Mouse (Mus musculus): ENCODE measurements around the gene Hoxa4.

Hoxa4 gene

DNA sequence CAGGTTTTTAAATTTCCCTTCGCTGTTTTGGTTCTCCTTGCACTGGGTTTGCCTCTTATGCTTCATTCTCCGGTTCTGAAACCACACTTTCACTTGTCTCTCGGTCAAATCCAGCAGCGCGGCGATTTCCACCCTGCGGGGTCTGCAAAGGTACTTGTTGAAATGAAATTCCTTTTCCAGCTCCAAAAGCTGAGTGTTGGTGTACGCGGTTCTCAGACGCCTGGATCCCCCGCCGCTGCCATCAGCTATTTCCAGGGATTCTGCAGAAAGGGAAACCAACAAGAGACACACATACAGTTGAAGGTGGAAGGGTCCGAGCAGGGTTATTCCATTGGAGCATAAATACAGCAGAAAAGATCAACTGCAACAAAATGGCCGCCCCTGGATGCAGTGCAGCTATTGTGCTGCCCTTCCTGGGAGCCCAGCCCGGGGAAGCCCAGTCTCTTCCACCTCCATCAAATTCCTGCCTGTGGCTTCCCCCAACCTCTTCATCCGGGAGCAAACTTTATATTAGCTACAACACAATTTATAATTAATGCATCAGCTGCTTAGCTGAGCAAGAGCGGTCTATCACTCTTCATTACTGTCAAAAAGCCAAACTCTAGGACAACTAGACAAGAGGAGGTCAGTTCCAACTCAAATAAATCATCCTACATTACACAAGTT lies 28.1 kb downstream of the Hoxa4 start:
- no peak for DNase-seq

DNA sequence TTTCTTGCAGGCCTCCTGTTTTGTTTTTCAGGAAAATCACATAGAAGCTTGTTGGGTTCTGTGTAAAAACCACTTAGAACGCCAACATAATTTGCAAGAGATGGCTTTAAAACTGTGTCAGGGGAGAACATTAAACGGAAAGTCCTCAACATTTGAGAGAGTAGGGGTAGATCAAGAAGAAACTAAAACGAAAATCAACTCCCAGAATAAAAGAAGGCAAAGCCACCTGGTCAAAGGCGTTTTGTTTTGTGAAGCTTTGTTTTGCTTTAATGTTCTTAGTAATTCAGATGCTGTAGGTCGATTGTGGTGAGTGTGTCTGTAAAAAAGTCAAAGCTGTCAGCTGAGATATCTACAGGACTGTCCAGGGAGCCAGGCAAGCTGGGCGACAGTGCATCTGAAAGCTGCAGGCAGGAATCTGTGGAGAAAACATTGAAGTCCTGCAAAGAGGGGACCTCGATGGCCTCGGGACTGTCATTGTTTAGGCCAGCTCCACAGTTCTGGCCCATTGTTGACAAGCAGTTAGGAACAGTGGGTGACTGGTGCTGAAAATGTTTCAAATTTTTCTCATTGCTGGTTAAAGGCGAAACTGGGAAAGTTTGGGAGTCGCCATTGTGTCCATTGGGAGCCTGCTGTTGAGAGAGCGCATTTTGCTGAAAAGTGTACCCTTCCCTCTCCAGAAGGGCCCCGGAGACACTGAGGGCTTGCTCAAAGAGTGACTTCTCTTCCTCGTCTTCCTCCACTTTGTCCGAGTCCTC lies 28.8 kb downstream of the Hoxa4 start:
- DNase-seq: no peak

DNA sequence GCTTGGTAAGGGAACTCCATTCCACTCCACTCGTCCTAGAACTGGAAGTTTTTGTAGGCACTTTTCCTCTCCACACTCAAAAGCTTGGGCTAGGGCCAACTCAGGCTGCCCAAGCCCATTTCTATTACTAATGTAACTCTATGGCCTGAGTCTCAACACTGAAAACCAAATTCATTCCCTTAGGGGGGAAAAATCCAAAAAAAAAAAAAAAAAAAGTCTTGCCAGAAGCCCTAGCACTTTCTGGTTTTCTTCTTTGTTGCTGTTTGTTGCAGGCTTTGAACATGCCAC lies 29.5 kb downstream of the Hoxa4 start:
- no peak for DNase-seq

DNA sequence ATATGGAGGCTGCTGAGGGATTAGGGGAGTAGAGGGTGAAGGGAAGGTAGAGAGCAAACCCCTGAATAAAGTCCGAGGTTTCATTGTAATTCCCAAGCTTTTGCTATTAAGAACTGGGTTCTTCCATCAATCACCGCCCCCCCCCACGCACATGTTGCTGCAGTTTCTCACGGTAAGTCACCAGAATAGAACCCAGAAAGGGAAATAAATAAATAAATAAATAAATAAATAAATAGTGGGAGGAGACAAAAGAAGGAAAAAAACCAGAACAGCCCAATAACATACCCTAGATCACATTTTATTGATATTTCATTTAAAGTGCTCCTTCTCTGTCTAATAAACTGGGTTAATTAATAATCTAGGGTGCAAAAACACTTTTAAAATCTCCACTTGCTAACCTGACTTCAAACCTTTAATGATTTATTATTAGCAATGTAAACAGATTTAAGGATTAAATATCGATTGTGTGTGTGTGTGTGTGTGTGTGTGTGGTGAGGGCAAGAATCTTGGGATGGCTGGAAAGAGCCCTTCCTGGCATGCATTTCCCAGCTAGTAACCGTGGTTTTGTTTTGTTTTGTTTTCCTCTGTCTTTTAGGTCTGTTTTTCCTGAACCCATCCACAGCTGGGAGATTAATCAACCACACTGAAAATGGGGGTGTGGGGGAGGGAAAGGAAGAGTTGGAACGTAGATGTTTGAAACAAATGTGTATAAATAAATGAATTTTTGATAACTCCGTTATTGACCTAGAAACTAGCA lies 30.0 kb downstream of the Hoxa4 start:
- no peak for DNase-seq

DNA sequence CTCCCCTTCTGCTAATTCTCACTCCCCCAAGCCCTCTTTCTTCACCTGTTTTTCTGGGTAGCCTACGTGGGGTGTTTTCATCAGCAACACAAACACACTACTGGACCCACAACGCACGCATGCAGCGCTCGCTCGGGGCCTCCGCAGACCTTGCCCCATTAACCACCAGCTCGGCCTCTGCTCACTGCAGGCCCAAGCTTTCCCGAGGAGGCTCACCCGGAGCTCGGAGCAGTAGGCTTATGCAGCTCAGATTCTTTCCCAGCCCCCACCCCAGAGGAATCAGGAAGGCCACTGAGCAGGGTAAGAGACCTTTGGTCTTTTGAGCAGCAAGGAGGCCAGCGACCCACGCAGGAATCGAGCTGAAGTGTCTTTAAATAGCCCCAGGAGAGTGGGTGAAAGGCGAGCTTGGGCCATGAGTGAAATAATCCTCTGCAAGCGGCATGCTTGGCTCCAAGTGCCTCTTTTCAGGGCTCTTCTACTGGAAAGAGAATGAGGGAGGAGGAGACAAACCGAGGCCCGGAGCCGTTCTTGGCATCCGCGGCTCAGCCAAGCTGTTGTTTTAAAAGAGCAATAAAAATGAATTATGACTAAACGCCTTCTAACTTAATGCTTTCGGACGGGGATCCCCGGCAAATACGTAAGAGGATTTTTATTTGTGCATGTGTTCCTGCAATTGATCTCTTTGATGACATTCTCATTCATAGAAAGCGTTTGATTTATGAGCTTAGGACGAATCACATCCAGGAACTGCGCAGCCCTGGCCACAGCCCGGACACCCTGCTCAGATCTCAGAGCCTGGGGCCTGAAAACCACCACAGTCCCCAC lies 30.8 kb downstream of the Hoxa4 start:
- no peak for DNase-seq

DNA sequence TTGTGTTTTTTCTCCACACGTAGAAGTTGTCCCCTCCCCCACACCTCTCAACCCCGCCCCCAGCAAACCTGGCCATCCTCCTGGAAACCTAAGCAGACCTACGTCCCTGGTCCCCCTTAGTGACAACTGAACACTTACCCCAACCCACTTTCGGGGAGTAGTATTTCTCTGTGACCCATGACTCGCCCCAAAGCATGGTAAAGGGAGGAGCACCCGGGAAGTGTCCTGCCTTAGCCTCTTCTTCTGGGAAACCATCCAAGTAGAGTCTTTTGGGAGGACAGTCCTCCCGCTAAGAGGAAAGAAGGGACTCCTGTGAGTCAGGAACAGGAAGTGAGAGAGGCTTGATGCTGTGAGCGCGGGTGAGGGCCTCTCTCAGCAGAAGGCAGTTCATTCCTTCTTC lies 31.6 kb downstream of the Hoxa4 start:
- DNase-seq: no peak

DNA sequence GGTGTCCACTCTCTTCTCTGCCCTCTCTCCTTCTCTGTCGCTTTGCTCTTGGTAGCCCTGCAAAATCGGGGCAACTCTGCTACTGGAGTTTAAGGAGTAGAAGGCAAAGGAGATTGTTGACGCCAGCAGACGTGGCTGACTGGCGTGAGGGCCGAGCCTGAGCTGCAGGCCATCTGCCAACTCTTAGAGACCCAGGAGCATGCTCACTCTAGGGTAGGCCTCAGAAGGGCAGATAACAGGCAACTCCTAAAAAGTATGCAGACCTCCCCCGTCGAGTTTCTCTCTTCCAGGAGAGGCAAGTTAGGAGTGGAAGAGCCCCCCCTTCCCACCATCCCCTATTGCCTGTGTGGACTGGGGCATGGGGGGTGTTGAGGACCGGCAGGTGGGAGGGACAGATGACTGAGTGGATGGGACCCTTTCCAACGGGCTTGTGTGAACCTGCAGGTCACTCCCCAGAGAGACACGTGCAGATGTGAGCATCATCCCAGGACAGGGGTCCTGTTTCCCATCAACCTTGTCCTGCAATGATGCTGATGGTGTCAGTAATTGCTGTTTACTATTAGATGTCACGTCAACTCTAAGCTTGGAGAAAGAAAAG lies 32.3 kb downstream of the Hoxa4 start:
- no peak for DNase-seq

DNA sequence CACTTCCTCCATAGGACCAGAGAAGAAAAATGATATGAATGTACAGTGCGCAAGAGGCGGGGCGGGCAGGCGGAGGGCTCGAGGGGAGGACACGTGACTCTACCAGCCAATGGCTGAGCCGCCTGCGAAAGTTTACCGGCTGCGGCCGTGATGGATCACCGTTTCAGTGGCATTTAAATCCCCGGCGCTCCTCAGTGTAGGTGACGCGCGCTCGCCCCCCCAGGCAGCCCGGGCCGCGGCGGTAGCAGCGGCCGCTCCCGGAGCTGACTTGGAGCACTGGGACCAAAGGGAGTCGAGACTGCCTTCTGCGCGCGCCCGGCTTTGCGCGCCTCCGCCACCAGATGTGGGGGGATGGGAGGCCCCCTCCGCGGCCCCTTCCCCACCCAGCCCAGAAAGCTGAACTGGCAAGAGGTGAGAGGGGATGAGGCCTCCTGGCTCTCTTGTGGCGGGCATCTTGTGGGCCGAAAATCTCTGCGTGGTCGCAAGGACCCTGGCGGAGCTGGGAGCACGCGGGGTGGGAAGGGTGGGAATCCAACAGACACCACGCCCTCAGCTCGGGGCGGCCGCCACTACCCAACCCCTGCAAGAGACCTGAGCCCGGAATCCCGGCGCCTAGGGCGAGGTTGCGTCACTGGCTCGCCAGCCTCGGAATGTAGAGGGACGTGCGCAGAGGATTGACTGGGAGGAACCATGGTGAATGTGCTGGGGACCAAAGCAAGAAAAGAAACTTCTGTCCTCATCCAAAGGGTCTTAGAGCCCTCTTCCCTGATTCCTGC lies 33.1 kb downstream of the Hoxa4 start, which contains the start of gene Hoxa1:
TSS of gene Hoxa1 (minus strand) at position 42 of the 776 bp plus-strand sequence.
- peak; percentile 79 for DNase-seq

DNA sequence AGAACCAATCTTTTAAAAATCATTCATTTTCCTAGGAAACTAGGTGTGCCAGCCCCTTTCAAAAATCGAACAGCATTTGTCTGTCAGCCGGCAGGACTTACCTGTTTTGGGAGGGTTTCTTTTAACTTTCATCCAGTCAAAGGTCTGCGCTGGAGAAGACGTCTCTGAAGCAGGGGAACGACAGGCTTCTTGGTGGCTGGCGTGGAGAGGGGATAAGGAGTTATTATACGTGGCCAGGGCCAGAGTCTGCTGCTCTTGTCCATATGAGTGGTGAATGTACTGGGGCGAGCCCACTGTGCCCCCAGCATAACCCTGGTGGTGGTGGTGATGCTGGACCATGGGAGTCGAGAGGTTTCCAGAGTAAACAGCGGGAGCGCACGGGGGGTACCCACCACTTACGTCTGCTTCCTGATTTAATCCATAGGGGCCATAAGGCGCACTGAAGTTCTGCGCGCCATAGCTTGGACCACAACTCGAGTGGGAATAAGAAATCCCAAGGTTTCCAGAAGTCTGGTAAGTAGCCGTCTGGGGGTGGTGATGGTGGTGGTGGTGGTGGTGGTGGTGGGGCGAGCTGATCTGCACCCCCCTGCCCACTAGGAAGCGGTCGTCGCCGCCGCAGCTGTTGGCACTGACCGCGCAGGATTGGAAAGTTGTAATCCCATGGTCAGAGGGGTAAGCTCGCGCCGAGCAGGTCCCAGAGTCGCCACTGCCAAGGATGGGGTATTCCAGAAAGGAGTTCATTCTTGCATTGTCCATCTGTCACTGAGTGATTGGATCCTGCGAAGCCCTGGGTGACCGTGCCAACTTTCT lies 33.9 kb downstream of the Hoxa4 start:
- no peak for DNase-seq

DNA sequence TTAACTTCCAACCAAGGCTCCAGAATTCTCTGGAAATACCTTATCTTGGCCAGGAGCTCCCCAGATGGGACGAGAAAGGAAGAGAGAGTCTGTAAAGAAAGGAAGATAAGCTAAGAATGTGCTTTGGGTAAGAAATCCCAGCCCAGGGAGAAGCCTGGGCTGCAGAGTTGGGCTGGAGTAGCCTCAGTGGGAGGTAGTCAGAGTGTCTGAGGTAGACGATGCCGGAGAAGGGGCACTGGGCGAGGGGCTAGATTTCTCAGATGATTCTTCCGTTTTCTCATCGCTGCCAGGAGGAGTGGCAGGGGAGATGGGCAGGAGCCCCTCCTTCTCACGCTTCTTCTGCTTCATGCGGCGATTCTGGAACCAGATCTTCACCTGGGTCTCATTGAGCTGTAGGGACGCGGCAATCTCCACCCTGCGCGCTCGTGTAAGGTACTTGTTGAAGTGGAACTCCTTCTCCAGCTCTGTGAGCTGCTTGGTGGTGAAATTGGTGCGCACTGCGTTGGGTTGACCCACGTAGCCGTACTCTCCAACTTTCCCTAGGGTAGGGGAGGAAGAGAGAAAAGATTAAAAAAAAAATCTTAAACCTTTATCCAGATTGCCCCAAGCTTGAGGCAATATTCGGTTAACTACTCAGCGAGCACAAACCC lies 34.9 kb downstream of the Hoxa4 start:
- no peak for DNase-seq

DNA sequence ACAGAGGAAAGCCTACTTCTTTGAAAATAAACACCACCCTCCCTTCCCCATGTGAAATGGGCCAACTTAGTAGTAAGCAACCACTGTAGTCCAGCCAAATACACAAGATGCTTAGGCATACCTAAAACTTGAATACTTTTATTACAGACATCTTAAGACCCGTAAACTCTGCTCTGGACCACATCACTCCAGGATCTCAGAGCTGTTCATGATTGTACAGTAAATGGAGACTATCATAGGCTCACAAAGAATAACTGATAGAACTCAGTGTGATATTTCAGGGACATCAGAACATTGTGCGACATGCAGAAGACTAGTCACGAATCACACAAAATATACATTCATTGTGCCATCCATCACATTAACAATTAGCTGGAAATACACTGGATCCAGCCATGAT lies 36.1 kb downstream of the Hoxa4 start:
- no peak for DNase-seq

DNA sequence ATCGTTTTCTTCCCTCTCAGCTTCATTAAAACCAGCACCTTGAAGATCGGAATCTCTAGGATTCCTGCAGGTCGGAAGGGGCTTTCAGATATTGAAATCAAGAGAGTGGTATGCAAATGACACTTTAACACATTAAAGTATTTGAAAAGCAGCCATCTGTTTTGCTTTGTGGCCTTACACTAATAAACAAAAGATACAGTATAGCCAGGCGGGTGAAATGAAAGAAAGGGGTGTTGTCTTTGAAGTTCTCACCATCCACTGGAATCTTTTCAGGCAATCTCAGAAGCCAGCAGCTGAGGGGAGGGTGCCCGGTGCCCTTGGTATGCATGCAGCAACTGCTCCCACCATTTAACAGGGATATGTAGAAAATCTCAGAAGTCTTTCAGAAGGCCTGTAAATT lies 37.5 kb downstream of the Hoxa4 start:
- peak; percentile 27 for DNase-seq

DNA sequence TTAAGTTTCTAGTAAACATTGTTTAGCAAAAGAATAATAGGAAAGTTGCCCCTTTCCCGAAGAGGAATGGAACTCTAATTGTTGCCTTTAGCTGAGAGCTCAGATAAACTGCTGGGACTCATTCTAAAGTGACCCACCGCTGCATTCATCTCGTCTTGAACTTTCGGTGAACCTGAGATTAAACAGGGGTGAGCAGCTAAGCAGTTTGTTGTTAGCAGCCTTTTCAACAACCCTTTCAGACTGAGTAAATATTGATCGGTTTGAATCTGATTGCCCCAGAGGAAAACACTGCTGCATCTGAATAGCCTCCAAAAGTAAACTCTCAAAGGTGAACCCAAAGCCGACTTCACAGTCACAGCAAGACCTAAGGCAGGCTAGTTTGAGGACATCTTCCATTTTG lies 38.3 kb downstream of the Hoxa4 start:
- no peak for DNase-seq

DNA sequence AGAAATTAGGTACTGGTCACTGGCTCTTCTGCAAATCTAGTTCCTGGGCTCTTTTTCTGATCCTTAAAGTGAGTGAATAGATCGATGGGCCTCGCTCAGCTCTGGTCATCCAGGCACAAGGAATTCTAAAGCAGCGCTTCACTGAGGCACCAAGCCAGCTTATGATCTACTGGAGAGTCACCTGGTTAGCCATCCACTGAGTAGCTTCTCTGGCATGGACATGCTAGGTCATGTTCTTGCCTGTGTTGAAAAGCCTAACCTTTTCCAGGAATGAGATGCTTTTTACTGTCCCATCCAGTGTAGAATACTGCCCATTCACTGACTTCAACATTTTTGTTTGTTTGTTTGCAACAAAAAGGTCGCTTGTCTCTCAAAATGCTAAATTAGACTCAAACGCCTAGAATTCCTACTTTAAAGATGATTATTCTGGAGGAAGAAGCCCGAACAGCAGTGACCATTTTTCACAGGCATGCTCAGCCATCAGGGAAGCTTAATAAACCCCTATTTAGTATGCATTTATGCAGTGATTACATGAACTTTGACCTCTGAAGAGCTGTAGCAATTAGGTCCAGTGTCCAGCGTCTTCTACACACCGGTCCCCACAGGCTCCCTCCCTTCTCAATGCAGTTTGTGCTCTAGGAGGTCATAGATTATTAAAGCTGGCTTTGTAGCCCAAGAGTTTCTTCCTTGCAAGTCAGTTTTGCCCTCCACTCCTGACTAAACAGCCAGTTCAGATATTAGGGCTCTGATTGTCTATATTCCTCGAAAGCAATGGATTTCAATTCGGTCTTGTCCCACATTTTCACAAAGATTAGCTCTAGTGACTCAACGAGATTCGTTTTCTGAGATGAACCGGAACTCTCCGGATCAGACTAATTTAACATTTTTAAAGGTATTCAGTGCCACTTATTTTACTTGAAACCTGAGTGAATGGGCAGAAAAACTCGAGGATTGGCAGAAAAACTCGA lies 39.0 kb downstream of the Hoxa4 start:
- DNase-seq: peak; percentile 25

DNA sequence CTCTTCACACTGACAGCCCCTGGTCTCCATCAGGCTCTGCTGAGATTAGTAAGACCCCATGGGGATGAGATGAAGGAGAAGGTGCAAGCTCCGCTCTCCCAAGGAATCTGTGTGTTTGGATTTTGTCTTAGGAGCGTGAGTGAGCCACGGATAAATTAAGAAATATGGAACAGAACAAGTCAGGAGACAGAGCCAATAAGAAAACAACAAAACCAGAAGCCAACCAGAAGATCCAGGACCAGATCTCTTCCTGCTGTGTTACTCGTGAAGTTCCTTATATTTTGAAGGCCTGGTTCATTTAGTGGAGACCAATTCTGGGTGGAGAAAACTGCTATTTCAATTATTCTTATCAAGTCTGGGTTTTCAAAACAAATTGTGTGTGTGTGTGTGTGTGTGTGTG lies 40.0 kb downstream of the Hoxa4 start:
- peak; percentile 34 for DNase-seq

DNA sequence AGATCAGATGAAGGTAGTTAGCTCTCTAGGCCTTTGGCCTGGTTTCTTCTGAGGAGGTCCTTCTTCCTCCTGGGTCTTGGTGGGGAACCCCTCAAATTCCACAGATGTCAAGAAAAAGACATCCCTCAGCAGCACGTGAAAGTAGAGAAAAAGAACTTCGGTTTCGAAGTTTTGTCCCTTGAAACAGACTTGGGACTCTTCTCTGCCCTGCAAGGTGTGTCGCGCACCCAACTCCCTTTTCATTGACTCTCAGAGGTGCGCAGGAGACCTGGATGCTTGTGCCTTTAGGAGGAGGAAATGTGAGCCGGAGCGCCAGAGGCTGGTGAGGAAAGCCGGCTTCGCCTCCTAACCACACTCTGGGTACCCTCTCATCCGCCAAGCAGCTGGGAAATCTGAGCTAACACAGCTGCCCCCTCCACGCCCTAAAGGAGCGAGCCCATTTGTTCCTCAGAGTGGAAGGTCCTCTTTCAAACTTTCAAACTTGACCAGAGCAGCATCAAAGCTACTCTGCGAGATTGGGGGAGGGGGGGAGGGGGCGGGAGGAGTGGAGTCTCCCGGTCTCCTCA lies 41.1 kb downstream of the Hoxa4 start:
- peak; percentile 23 for DNase-seq

All from retina, postnatal 1 day (tissue).